In the genomic region with DNA sequence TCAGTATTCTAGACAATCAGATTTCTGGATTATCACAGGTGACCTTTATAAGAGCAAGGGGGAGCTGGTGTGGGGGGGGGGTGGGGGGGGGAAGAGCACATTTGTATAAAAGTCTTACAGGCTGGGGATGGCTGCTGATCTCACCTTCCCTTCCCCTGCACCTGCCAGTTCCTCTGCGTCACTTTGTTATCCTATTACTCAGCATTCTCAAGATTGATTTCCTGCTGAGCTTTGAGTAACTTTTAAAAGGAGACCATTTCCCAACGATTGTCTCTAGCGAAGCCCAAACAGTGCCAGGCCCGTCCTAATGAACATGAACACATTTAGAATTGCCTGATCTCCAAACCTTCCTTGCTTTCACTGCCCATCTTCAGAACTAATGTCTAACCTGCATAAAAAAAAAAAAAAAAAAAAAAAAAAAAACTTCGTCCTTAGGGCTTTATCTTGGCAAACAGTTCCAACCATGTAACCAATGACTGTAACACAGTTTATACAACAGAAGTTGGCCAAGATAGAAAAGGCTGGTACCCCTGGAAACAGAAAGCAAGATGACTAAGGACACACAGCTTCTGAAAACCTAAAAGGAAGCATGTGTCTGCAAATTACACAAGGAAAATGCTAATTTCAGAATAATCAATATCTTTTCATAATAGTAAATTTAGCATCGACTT, we compare ENCODE assay signal across 26 mouse cellular contexts. TPM values are rescaled to one million over a fixed set of nuclear protein-coding genes. Genes with fewer than 3 reads are reported as not detected.
DNase-seq lines count a peak whose midpoint lies in the region; ATAC-seq and TF ChIP-seq lines count a peak whose summit lies in the region.
"Had no signal": no experiment of that assay in that cellular context is flagged by ENCODE, and none has a peak within 500 bp of the region (broad histone marks: within the 10 kb centered on the region; RNA-seq: fewer than 3 reads in every experiment).

No protein-coding gene starts in this region.

- 43% methylated on average over 6 of the region's 6 CpGs for WGBS in lung, postnatal 0 days
- WGBS in stomach, postnatal 0 days: 28% methylated on average over 6 of the region's 6 CpGs
- 49% methylated on average over 6 of the region's 6 CpGs for WGBS in kidney, embryonic 15.5 days

- TF ChIP-seq CTCF in lung, postnatal 0 days (IDR thresholded peaks at IDR 0.05): no peak
- no peak for TF ChIP-seq CTCF in CH12.LX (conservative IDR thresholded peaks at IDR 0.05 in 1 of 2, IDR thresholded peaks at IDR 0.05 in 1 of 2; ENCODE audit: low read depth in 2 of 2, low read length in 2 of 2)
- no peak for TF ChIP-seq CTCF in stomach, postnatal 0 days (IDR thresholded peaks at IDR 0.05; ENCODE audit: low read depth)

- TF ChIP-seq EP300 in lung, postnatal 0 days (IDR thresholded peaks at IDR 0.05): no peak
- no peak for TF ChIP-seq EP300 in CH12.LX (IDR thresholded peaks at IDR 0.05; ENCODE audit: low read length)
- TF ChIP-seq EP300 in stomach, postnatal 0 days (optimal IDR thresholded peaks at IDR 0.05): no peak

- DNase-seq in lung, postnatal 0 days (ENCODE audit: low spot score): peak; percentile 36
- DNase-seq in lung, adult 18-20 months: no peak
- no peak for DNase-seq in CH12.LX (ENCODE audit: extremely low read depth)
- DNase-seq in stomach, postnatal 0 days (ENCODE audit: low spot score): peak; percentile 26
- DNase-seq in kidney, adult 8-10 months: no peak
- DNase-seq: adrenal gland, postnatal 36 days; cerebellum, adult 11-12 months; cerebellum, postnatal 14 days; gastrocnemius, postnatal 10 days; heart, adult 2 months; heart, postnatal 4 days; kidney, adult 11 months; kidney, postnatal 10 days; left cerebral cortex, postnatal 4 days; liver, embryonic 13.5 days; lung, postnatal 10 days; spleen, adult 18-20 months had no signal

- no peaks in the 10 kb centered on the region for H3K9me3 ChIP-seq in lung, postnatal 0 days (ENCODE audit: low read length)
- no peaks in the 10 kb centered on the region for H3K9me3 ChIP-seq in CH12.LX (replicated peaks; ENCODE audit: low read length)
- H3K9me3 ChIP-seq in stomach, postnatal 0 days (ENCODE audit: control insufficient read depth, low read length): no peaks in the 10 kb centered on the region
- H3K9me3 ChIP-seq in kidney, embryonic 15.5 days (replicated peaks): no peaks in the 10 kb centered on the region
- H3K9me3 ChIP-seq: forebrain, embryonic 12.5 days; heart, embryonic 15.5 days; hindbrain, embryonic 15.5 days; liver, embryonic 13.5 days; midbrain, embryonic 15.5 days had no signal

- no peak for ATAC-seq in lung, postnatal 0 days
- 0 out of 2 replicates have a peak, but pooled peaks have one; percentile 38 for ATAC-seq in common myeloid progenitor, adult 5-6 weeks (replicated peaks; ENCODE audit: low read depth, poor library complexity, severe bottlenecking)
- peak; percentile 55 for ATAC-seq in stomach, postnatal 0 days (ENCODE audit: low FRiP score, low TSS enrichment)
- no peak for ATAC-seq in kidney, embryonic 15.5 days (replicated peaks; ENCODE audit: low FRiP score)
- ATAC-seq: midbrain, embryonic 15.5 days had no signal

- dilution Hi-C loops in CH12.LX (cut with MboI; ENCODE audit: extremely low pct_ligation_motif_present, extremely low pct_unique_long_range_greater_than_20kb, low sequenced_read_pairs): no loop called here

- H3K4me3 ChIP-seq in lung, postnatal 0 days (ENCODE audit: low read depth, low read length): no peak overlapping the region
- H3K4me3 ChIP-seq in CH12.LX (replicated peaks in 1 of 3; ENCODE audit: low read depth in 2 of 3, low read length in 2 of 3, poor library complexity in 1 of 3): no peak overlapping the region
- H3K4me3 ChIP-seq in stomach, postnatal 0 days (ENCODE audit: low read depth, low read length): no peak overlapping the region
- H3K4me3 ChIP-seq in kidney, embryonic 15.5 days (replicated peaks): no peak overlapping the region
- H3K4me3 ChIP-seq: forebrain, embryonic 12.5 days; heart, adult 2 months; heart, embryonic 15.5 days; hindbrain, embryonic 15.5 days; left cerebral cortex, adult 2 months; liver, embryonic 13.5 days; megakaryocyte, embryonic 14.5 days; midbrain, embryonic 15.5 days; myocyte had no signal

- TF ChIP-seq RAD21 in CH12.LX (IDR thresholded peaks at IDR 0.05; ENCODE audit: low read depth, low read length): no peak

- H3K9ac ChIP-seq in lung, postnatal 0 days (replicated peaks; ENCODE audit: low read depth): no peak overlapping the region
- H3K9ac ChIP-seq in CH12.LX (ENCODE audit: insufficient read depth, low read depth): no peak overlapping the region
- H3K9ac ChIP-seq in stomach, postnatal 0 days (ENCODE audit: low read length): no peak overlapping the region
- no peak overlapping the region for H3K9ac ChIP-seq in kidney, embryonic 15.5 days
- H3K9ac ChIP-seq: forebrain, embryonic 12.5 days; heart, embryonic 15.5 days; hindbrain, embryonic 15.5 days; liver, embryonic 13.5 days; midbrain, embryonic 15.5 days had no signal

- no peak overlapping the region for H3K27ac ChIP-seq in lung, postnatal 0 days (ENCODE audit: low read length)
- no peak overlapping the region for H3K27ac ChIP-seq in CH12.LX (ENCODE audit: insufficient read depth, low read depth)
- H3K27ac ChIP-seq in stomach, postnatal 0 days (replicated peaks): no peak overlapping the region
- H3K27ac ChIP-seq in kidney, embryonic 15.5 days: no peak overlapping the region
- H3K27ac ChIP-seq: forebrain, embryonic 12.5 days; heart, adult 2 months; heart, embryonic 15.5 days; hindbrain, embryonic 15.5 days; left cerebral cortex, adult 2 months; liver, embryonic 13.5 days; midbrain, embryonic 15.5 days had no signal

- no peak overlapping the region for H3K4me2 ChIP-seq in lung, postnatal 0 days (replicated peaks; ENCODE audit: low read depth, low read length)
- no peak overlapping the region; the same call in 1 of the 2 replicates for H3K4me2 ChIP-seq in CH12.LX (ENCODE audit: insufficient read depth, low read depth, poor library complexity, severe bottlenecking)
- no peak overlapping the region for H3K4me2 ChIP-seq in stomach, postnatal 0 days (replicated peaks; ENCODE audit: low read depth)
- H3K4me2 ChIP-seq in kidney, embryonic 15.5 days: no peak overlapping the region
- H3K4me2 ChIP-seq: forebrain, embryonic 12.5 days; heart, embryonic 15.5 days; hindbrain, embryonic 15.5 days; liver, embryonic 13.5 days; midbrain, embryonic 15.5 days had no signal

- no peaks in the 10 kb centered on the region for H3K27me3 ChIP-seq in lung, postnatal 0 days (replicated peaks; ENCODE audit: insufficient read depth, low read length)
- H3K27me3 ChIP-seq in CH12.LX (replicated peaks): peaks cover 23% of the 10 kb centered on the region
- H3K27me3 ChIP-seq in stomach, postnatal 0 days (ENCODE audit: control insufficient read depth, insufficient read depth, low read length): no peaks in the 10 kb centered on the region
- no peaks in the 10 kb centered on the region; the same call in 1 of the 2 replicates for H3K27me3 ChIP-seq in kidney, embryonic 15.5 days
- H3K27me3 ChIP-seq: forebrain, embryonic 12.5 days; hindbrain, embryonic 15.5 days; midbrain, embryonic 15.5 days had no signal

- TF ChIP-seq POLR2A in CH12.LX (IDR thresholded peaks at IDR 0.05; ENCODE audit: low read depth, low read length): no peak

- in situ Hi-C loops in CH12.LX (cut with MboI; ENCODE audit: low pct_ligation_motif_present, low pct_unique_long_range_greater_than_20kb, low sequenced_read_pairs): no loop called here

- H3K36me3 ChIP-seq in lung, postnatal 0 days (ENCODE audit: insufficient read depth, low read length): no peaks in the 10 kb centered on the region
- no peaks in the 10 kb centered on the region for H3K36me3 ChIP-seq in CH12.LX (replicated peaks in 1 of 2; ENCODE audit: control insufficient read depth in 1 of 2, insufficient read depth in 1 of 2, low read length in 1 of 2)
- H3K36me3 ChIP-seq in stomach, postnatal 0 days (ENCODE audit: control insufficient read depth, insufficient read depth, low read length): no peaks in the 10 kb centered on the region
- H3K36me3 ChIP-seq in kidney, embryonic 15.5 days: no peaks in the 10 kb centered on the region
- H3K36me3 ChIP-seq: forebrain, embryonic 12.5 days; heart, embryonic 15.5 days; hindbrain, embryonic 15.5 days; liver, embryonic 13.5 days; midbrain, embryonic 15.5 days had no signal

- H3K79me2 ChIP-seq in CH12.LX (replicated peaks; ENCODE audit: control insufficient read depth, extremely low read depth, insufficient read depth, poor library complexity, severe bottlenecking): no peaks in the 10 kb centered on the region

- no peaks in the 10 kb centered on the region for H3K4me1 ChIP-seq in lung, postnatal 0 days (ENCODE audit: insufficient read depth, low read depth, low read length)
- peaks cover 0 to 3% of the 10 kb centered on the region in 2 experiments; a peak in 1 of 4 replicates for H3K4me1 ChIP-seq in CH12.LX (ENCODE audit: control insufficient read depth in 1 of 2, insufficient read depth in 2 of 2)
- H3K4me1 ChIP-seq in stomach, postnatal 0 days (replicated peaks; ENCODE audit: control insufficient read depth, insufficient read depth): no peaks in the 10 kb centered on the region; the same call in 1 of the 2 replicates
- H3K4me1 ChIP-seq in kidney, embryonic 15.5 days: peaks cover 18% of the 10 kb centered on the region

TF ChIP-seq in CH12.LX, 34 proteins besides CTCF, POLR2A, EP300 and RAD21 (continues in another document):
- TF ChIP-seq JUND (conservative IDR thresholded peaks at IDR 0.05; ENCODE audit: low read depth, low read length) (no peak), ZNF384 (IDR thresholded peaks at IDR 0.05; ENCODE audit: low read depth, low read length) (peak; percentile 73), TBP (conservative IDR thresholded peaks at IDR 0.05; ENCODE audit: low read depth, low read length) (no peak), E2F4 (IDR thresholded peaks at IDR 0.05; ENCODE audit: insufficient replicate concordance, low read depth, low read length) (no peak), BHLHE40 (IDR thresholded peaks at IDR 0.05; ENCODE audit: low read depth, low read length) (0 out of 2 replicates have a peak, but pooled peaks have one; percentile 21)

RNA-seq across cellular contexts. Expression of a gene that starts 29.9 kb away (rescaled TPM):
- polyA plus RNA-seq in lung, postnatal 0 days (2015; fragmentation: Nextera tagmentation; extraction: Ambion mirVana): 30.2 and 31.2 TPM in 2 replicates
- total RNA-seq in CH12.LX (2012; rRNA removed): 24.1 and 26.1 TPM in 2 replicates
- 22.3 and 24.2 TPM in 2 replicates for total RNA-seq in CH12.LX (2014; rRNA removed)
- 14.4 TPM in 2 replicates for polyA plus RNA-seq in CH12.LX (2012; ENCODE audit: insufficient read length, low read depth)
- total RNA-seq in common myeloid progenitor, adult 5-6 weeks (2017): 49.3 and 53.9 TPM in 2 replicates
- polyA plus RNA-seq in stomach, postnatal 0 days (2015; fragmentation: Nextera tagmentation; extraction: Ambion mirVana): 18.3 and 20.9 TPM in 2 replicates
- 65.5 and 67.1 TPM in 2 replicates for polyA plus RNA-seq in kidney, embryonic 15.5 days (2015; fragmentation: Nextera tagmentation; extraction: Ambion mirVana)

RNA-seq across cellular contexts. Expression of a gene that starts 35.3 kb away (rescaled TPM):
- 7.5 and 8.6 TPM in 2 replicates for polyA plus RNA-seq in lung, postnatal 0 days (2015; fragmentation: Nextera tagmentation; extraction: Ambion mirVana)
- total RNA-seq in CH12.LX (2012; rRNA removed) (not detected in 2 replicates), CH12.LX (2014; rRNA removed) (0.09 TPM in 1 of 2 replicates, not detected in the other)
- not detected in 2 replicates for polyA plus RNA-seq in CH12.LX (2012; ENCODE audit: insufficient read length, low read depth)
- 2.3 and 3.1 TPM in 2 replicates for total RNA-seq in common myeloid progenitor, adult 5-6 weeks (2017)
- polyA plus RNA-seq in stomach, postnatal 0 days (2015; fragmentation: Nextera tagmentation; extraction: Ambion mirVana): 31.6 and 34.3 TPM in 2 replicates
- 18.2 and 20.8 TPM in 2 replicates for polyA plus RNA-seq in kidney, embryonic 15.5 days (2015; fragmentation: Nextera tagmentation; extraction: Ambion mirVana)

Comparison
In these comparisons a context has a peak if more than half of its experiments do, and no peak if none do; other contexts are left out.
1. DNase-seq: peak in lung, postnatal 0 days (single experiment) and stomach, postnatal 0 days (single experiment); none in lung, adult 18-20 months (0 of 2), CH12.LX (single experiment) and kidney, adult 8-10 months (0 of 2).
2. ATAC-seq: peak in common myeloid progenitor, adult 5-6 weeks (single experiment) and stomach, postnatal 0 days (single experiment); none in lung, postnatal 0 days (single experiment) and kidney, embryonic 15.5 days (single experiment).